Mouse (Mus musculus): Measurements from ENCODE around the gene Kcnh1.

Kcnh1 gene

DNA sequence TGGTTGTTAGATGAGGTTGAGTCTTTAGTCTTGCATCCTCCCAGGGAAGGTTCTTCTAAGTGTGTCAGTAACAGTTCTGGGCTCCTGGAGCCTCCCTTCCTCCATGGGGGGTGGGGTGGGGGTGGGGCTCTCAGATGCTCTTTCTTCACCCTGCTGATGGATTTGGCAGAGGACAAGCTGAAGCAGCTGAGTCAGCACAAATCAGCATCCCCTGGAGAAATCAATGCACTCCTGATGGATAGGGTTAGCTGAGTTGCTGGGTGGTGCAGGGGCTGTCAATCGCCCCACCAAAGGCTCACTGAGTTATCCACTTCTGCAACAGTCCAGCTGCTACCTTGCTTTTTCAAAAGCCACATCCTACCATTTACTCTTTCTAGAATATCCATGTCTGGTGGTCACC lies 329.1 kb downstream of the Kcnh1 start:
- in situ Hi-C loops (cut with MboI, MseI) = no loop called here

DNA sequence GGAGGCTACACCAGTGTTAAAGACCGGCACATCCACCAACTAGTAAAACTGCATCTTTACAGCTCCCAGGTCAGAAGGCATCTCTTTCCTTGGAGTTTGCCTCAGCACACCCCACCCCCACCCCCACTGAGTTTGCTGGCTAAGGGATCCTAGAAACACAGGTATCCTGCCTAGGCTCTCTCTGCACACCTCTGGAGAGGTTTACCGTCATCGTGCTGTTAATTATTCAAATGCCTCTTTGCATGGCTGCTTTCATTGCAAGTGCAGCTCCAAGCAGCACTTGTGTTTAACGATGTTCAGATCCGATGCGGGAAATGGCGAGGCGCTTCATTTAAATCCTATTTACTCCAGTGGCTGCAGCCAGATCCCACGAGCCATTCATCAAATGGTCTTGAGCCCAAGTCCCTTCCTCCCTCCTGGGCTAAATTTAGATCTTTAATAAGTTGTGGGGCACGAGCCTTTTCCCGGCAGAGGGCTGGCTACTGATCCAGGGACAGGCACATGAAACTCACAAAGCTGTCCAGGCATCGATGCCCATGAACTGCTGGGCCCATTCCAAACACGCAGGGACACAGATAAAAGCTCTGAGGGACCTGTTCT lies 330.4 kb downstream of the Kcnh1 start:
- in situ Hi-C loops (cut with MboI, MseI) = no loop called here

GRCm38 (mm10) chr1:192522376-192523178 lies 332.0 kb downstream of the Kcnh1 start:
- in situ Hi-C loops (cut with MboI, MseI) = no loop called here

- in situ Hi-C loops (cut with MboI, MseI) = loop anchor here in 1 of 2 experiments (25.0 kb wide), 1 partner anchor 861 kb away; no protein-coding TSS in a partner anchor
These were observed 335.3 kb downstream of the Kcnh1 start for GRCm38 (mm10) chr1:192525711-192526350.

DNA sequence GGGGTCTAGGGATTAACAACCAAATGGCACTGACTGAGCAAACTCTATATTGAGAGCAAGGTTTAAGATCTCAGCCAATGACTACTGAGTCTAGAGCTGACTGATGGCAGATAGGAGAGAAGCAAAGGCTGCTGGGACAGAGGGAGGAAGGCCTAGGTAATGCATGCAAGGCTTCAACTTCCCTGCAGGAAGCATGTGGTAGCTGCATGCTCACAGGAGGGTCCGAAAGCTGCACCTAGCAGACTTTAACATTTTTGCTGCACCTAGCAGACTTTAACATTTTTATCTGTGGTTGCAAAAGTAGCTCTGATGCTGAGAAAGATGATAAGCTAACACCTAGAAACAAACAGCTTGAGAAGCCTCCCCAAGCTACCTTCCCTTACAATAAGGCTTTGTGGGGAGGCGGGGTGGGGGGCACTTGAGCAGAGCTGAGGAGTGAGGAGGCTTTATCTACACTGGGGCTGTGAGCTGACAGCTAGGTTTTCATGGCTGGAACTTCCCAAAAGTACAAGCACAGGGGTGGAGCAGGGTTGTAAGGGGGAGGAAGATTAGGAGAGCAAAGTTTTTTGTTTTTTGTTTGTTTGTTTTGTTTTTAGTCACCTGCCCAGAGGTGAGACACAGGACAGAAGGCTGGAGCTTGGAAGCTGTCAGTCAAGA lies 341.0 kb downstream of the Kcnh1 start:
- in situ Hi-C loops (cut with MboI, MseI) = loop anchor here in 1 of 2 experiments (25.0 kb wide), 1 partner anchor 856 kb away; no protein-coding TSS in a partner anchor

GRCm38 (mm10) chr1:192532212-192532611 lies 341.6 kb downstream of the Kcnh1 start:
- in situ Hi-C loops (cut with MboI, MseI) = loop anchor here in 1 of 2 experiments (25.0 kb wide), 1 partner anchor 855 kb away; no protein-coding TSS in a partner anchor

- in situ Hi-C loops (cut with MboI, MseI) = loop anchor here in 1 of 2 experiments (25.0 kb wide), 1 partner anchor 854 kb away; no protein-coding TSS in a partner anchor
These were observed 342.4 kb downstream of the Kcnh1 start for GRCm38 (mm10) chr1:192533016-192533415.

DNA sequence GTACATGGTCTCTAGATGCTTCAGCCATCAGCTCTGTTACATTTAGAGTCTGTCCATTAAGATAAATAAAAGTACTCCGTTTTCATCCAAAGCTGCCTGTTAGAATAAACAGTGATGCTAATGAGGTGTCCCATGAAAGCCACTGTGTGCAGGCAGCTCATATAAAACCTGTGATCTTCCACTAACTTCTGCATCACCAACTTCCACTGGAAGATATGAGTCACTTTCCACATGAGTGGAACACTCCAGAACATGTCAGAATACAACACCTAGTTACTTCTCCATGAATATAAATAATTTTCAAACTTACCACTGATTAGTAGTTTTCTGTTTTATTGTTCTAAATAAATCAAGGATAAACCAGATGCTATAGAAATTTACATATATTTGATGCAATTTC lies 345.9 kb downstream of the Kcnh1 start:
- in situ Hi-C loops (cut with MboI, MseI) = loop anchor here in 1 of 2 experiments (25.0 kb wide), 1 partner anchor 851 kb away; no protein-coding TSS in a partner anchor

- in situ Hi-C loops (cut with MboI, MseI) = loop anchor here in 1 of 2 experiments (25.0 kb wide), 1 partner anchor 850 kb away; no protein-coding TSS in a partner anchor
These were observed 346.6 kb downstream of the Kcnh1 start for GRCm38 (mm10) chr1:192537169-192537568.

DNA sequence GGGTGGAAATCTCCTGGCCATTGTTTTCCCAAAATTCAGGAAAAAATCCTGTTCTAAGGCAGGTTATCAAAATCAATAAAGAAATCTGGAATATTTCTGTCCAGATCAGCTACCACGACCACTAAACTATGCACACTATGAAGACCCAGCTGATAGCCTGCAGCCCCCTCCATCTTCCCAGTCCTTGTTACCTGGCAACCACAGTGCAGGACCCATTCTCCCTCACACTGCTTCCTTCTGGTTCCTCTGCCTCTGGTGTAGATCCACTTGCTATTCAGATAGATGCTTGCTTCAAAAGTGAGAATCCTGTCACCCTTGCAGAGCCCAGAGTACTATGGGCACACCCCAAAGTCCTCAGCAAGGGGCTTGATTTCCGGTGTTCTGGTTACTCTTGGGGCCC lies 351.5 kb downstream of the Kcnh1 start:
- in situ Hi-C loops (cut with MboI, MseI) = loop anchor here in 1 of 2 experiments (25.0 kb wide), 1 partner anchor 845 kb away; no protein-coding TSS in a partner anchor

GRCm38 (mm10) chr1:192543686-192544085 lies 353.1 kb downstream of the Kcnh1 start:
- in situ Hi-C loops (cut with MboI, MseI) = loop anchor here in 1 of 2 experiments (25.0 kb wide), 1 partner anchor 844 kb away; no protein-coding TSS in a partner anchor

DNA sequence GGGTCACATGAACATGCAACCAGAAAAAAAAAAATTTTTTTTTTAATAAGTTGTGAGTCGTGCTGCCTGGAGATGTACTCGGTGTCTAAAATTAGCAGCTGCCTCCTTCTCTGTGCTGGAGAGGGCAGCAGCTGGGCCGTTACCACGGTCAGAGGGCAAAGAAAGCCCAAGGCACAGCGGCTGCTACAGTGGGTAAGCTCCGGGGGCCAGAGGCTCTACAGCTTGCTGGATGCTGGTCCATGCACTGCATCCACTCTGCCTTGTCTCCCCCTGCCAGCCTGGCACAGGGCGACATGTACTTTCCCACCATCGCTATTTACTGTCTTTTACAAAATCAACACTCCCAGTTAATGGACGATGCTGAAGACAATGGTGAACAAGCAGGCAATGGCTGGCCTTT lies 353.5 kb downstream of the Kcnh1 start:
- in situ Hi-C loops (cut with MboI, MseI) = loop anchor here in 1 of 2 experiments (25.0 kb wide), 1 partner anchor 843 kb away; no protein-coding TSS in a partner anchor

GRCm38 (mm10) chr1:192544901-192545300 lies 354.3 kb downstream of the Kcnh1 start:
- in situ Hi-C loops (cut with MboI, MseI) = loop anchor here in 1 of 2 experiments (25.0 kb wide), 1 partner anchor 842 kb away; no protein-coding TSS in a partner anchor

- in situ Hi-C loops (cut with MboI, MseI) = loop anchor here in 1 of 2 experiments (25.0 kb wide), 1 partner anchor 840 kb away; no protein-coding TSS in a partner anchor
These were observed 356.3 kb downstream of the Kcnh1 start for GRCm38 (mm10) chr1:192546843-192547242.

DNA sequence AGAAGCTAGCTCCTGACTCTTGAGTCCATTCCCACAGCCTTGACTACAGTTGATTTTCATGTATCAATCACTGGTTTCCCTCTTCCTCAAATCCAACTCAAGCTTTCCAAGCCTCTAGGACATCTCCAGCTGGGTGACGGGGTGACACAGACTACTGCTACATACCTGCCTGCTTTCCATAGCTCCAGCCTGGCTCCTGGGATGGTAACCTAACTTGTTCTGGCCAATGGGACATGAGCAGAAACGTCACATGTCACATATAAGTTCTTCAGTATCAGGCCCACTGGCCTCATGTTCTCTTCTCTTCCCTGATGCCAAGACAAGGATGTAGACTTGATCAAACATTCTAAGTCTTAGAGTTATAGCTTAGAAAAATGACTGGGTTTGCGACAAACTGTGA lies 360.0 kb downstream of the Kcnh1 start:
- in situ Hi-C loops (cut with MboI, MseI) = no loop called here

DNA sequence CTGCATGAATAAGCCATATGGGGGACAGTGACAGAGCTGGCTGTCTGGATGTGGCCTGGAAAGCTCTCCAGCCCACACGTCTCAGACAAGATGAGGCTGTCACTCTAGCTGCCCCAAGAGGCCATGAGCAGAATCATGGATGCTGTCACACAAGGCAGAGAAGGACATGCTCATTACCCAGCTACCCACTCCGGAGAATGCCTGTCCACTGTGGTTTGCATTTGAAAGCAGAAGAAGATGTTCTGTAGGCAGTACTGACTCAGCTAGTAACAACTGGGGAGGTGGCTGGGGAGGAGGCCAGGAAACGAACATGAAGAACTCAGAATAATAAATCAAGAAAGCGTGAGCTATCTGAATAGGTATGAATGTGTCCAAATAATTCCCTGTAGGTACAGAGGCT lies 364.9 kb downstream of the Kcnh1 start:
- in situ Hi-C loops (cut with MboI, MseI) = no loop called here

DNA sequence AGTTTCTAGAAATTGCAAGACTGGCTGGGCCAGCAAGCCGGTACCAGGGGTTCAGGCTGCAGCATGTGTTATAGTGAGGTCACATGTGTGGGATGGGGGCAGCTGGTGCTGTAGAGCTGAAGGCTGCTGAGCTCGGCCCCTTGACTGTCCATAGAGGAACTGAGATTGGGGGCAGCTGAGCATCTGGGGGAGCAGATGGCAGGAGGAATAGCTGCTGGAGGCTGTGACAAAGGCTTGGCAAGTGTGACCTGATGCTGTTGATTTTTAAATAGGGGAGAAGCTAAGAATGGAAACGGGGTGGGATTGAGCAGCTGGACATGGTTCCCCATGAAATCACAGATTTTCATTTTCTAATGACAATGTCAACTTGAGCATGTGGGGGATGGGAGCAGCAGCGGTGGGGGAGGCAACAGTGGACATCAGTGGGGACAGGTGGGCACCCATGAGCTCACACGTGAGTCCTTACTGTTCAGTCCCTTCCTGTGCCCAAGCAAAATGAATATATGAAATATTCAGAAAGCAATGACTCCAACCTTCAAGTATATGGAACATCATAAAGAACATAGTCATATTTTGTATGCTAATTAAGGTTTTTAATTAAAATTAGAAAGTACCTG lies 367.5 kb downstream of the Kcnh1 start:
- in situ Hi-C loops (cut with MboI, MseI) = no loop called here

DNA sequence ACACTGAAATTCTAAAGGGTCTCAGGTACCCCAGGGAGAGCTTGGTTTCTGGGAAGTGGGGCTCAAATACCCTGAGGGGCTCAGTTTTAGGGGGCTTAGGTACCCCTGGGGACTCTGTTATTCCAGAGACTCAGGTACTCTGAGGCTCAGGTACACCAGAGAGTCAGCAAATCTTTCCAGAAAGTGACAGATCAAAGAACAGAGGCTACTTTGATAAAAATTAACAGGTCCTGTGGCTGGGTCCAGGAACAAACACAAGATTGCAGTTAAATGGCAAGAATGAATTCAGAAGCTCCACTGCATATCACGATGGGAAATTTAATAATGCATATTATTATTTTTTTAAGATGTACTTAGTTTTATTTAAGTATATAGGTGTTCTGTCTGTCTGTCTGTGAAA lies 368.8 kb downstream of the Kcnh1 start:
- in situ Hi-C loops (cut with MboI, MseI) = no loop called here
